Mouse (Mus musculus) embryonic facial prominence, embryonic 12.5 days (tissue): ENCODE results near the gene Ric8b. TPM values are rescaled to one million over a fixed set of nuclear protein-coding genes. Genes with fewer than 3 reads are reported as not detected.

Experiments
- ATAC-seq: fragments of 200-750 bp; cut with Nextera tagmentation; 2 replicates; pipeline ENCODE4 v1.8.0; 2017; ENCODE audit not compliant: insufficient number of reproducible peaks, insufficient read depth, low FRiP score, low TSS enrichment
- H3K27ac ChIP-seq: fragments of 300-500 bp; sonication (generic); 2 replicates; pipeline ENCODE4 v1.5.1; 2016; ENCODE audit warnings: mild to moderate bottlenecking
- H3K27me3 ChIP-seq: fragments of 300-500 bp; sonication (generic); 2 replicates; pipeline ENCODE4 v1.6.1; 2016; ENCODE audit warnings: mild to moderate bottlenecking, moderate library complexity
- H3K36me3 ChIP-seq: fragments of 300-500 bp; sonication (generic); 2 replicates; pipeline ENCODE4 v1.6.1; 2016; ENCODE audit warnings: mild to moderate bottlenecking
- H3K4me1 ChIP-seq: fragments of 300-500 bp; sonication (generic); 2 replicates; pipeline ENCODE4 v1.6.1; 2016
- H3K4me2 ChIP-seq: fragments of 300-500 bp; sonication (generic); replicated peaks from 2 replicates; pipeline ENCODE4 v1.6.1; 2016; ENCODE audit warnings: mild to moderate bottlenecking, moderate library complexity
- H3K4me3 ChIP-seq: fragments of 300-500 bp; sonication (generic); 2 replicates; pipeline ENCODE4 v1.5.1; 2016; ENCODE audit warnings: mild to moderate bottlenecking
- H3K9ac ChIP-seq: fragments of 300-500 bp; sonication (generic); 2 replicates; pipeline ENCODE4 v1.6.1; 2016; ENCODE audit warnings: mild to moderate bottlenecking, moderate library complexity
- H3K9me3 ChIP-seq: fragments of 300-500 bp; sonication (generic); 2 replicates; pipeline ENCODE4 v1.6.1; 2016; ENCODE audit warnings: mild to moderate bottlenecking, moderate library complexity
- WGBS: fragments of 180-500 bp; shearing (Covaris S2); methylation state at CpG from one replicate; pipeline ENCODE4 v1.1.7; 2016; 5-methylcytosine and 5-hydroxymethylcytosine counted together
- polyA plus RNA-seq: library from polyadenylated mRNA; unstranded; fragments of >200 nt; fragmentation: Nextera tagmentation; extraction: Ambion mirVana; gene quantifications from 2 replicates; pipeline ENCODE4 v1.2.1, GENCODE M21; 2016

Gene Ric8b
- polyA plus RNA-seq, 1 experiment from 2014 or later, result 30.4 TPM

DNA sequence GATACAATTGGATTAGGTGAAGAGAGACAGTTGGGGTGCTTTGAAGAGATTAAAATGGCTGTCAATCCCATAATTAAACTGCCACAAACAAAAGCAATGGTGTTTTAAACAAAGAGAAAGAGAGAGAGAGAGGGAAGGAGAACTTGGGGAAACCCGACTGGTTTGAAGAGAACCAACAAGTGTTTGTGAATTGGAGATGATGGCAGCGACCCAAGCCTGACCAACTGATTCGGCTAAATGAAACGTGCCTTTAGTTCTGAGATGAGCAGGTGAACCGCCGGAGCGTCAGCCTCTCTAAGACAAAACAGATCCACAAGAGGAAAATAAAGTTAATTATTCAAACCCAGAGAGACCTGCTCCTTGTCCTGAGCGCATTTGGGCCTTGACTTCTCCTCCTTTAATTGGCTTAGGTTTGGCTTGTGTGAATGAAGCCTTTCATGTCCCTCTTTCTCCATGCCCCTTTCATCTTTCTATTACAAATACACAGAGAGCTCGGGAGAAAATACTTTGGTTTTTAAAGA, 97.1 kb downstream of the Ric8b start:
- 60% methylated on average over 9 of the region's 9 CpGs for WGBS

DNA sequence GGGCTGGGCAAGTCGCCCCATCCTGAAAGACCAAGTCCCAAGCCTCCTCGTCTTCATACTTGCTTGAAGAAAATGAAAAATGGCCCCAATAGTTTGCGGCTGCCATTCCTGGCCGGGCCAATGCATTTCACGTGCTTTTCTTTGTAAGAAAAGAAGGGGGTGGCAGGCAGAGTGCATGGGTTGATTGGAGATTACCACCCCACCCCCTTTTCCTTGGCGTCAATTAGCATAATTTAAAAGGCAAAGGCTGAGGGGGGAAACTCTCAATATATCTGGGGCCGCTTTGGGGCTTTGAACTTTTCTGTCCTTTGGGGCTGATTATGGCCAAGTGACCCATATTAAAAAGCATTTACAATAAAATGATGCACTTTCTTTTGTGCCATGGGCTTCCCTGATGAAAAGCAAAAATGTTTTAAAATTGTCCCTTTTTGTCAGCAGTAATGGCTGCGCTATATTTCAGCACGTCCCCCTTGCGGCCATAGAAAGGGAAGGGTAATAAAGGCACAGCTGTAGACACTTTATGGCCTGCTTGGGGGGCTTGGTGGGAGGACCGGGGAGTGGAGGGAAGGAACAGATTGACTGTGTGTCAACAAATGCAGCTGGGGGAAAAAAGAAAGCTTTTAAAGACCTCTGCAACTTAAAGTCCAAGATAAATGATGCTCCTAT, 105.4 kb downstream of the Ric8b start:
- no peak overlapping the region for H3K27ac ChIP-seq
- no peak overlapping the region for H3K4me2 ChIP-seq
- H3K27me3 ChIP-seq, result no peaks in the 10 kb centered on the region
- no peak overlapping the region for H3K4me3 ChIP-seq
- ATAC-seq, result no peak
- WGBS, result 62% methylated on average over 11 of the region's 11 CpGs
- H3K36me3 ChIP-seq, result peaks cover 7% of the 10 kb centered on the region; the same call in 1 of the 2 replicates
- no peak overlapping the region for H3K9ac ChIP-seq
- H3K9me3 ChIP-seq, result no peaks in the 10 kb centered on the region
- H3K4me1 ChIP-seq, result 0 out of 2 replicates have a peak, but pooled peaks cover 4% of the 10 kb centered on the region

More for the DNA sequence above, 97.1 kb downstream of the Ric8b start:
- Histone ChIP-seq H3K27ac (no peak overlapping the region), H3K36me3 (peaks cover 36% of the 10 kb centered on the region), H3K27me3 (no peaks in the 10 kb centered on the region), H3K4me2 (no peak overlapping the region), H3K9ac (no peak overlapping the region), H3K4me1 (peaks cover 3% of the 10 kb centered on the region; the same call in 1 of the 2 replicates), H3K9me3 (no peaks in the 10 kb centered on the region), H3K4me3 (no peak overlapping the region)
- no peak for ATAC-seq

DNA sequence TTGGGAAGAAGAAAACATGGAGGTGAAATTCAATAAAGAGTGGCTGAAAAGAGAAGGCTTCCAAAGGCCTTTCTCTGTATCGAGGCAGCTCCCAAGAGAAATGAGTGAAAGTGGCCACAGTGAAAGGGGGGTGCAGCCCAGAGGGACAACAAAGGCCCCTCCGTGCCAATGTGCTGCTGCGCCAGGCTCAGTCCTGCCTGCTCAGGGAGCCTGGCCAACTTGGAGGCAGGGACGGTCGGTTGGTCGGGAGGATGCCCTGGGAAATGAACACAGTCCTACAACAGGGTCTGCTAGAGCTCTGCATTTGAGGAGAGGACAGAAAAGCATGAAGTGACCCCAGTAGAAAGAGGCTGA, 105.9 kb downstream of the Ric8b start:
- 0 out of 2 replicates have a peak, but pooled peaks cover 4% of the 10 kb centered on the region for H3K4me1 ChIP-seq
- no peak for ATAC-seq
- no peak overlapping the region for H3K4me2 ChIP-seq
- no peak overlapping the region for H3K4me3 ChIP-seq
- no peaks in the 10 kb centered on the region for H3K27me3 ChIP-seq
- H3K27ac ChIP-seq, result no peak overlapping the region
- H3K36me3 ChIP-seq, result peaks cover 6% of the 10 kb centered on the region; the same call in 1 of the 2 replicates
- no peaks in the 10 kb centered on the region for H3K9me3 ChIP-seq
- WGBS, result 72% methylated on average over 6 of the region's 6 CpGs
- no peak overlapping the region for H3K9ac ChIP-seq

- no peaks in the 10 kb centered on the region for H3K27me3 ChIP-seq
- H3K36me3 ChIP-seq, result no peaks in the 10 kb centered on the region
- H3K9me3 ChIP-seq, result no peaks in the 10 kb centered on the region
- ATAC-seq, result peak; percentile 99
- H3K27ac ChIP-seq, result no peak overlapping the region
- H3K4me1 ChIP-seq, result 0 out of 2 replicates have a peak, but pooled peaks cover 4% of the 10 kb centered on the region
- H3K9ac ChIP-seq, result no peak overlapping the region
- H3K4me3 ChIP-seq, result no peak overlapping the region
- WGBS, result 88% methylated on average over 11 of the region's 11 CpGs
- H3K4me2 ChIP-seq, result no peak overlapping the region
Measured at GRCm38 (mm10) chr10:85025799-85026424, 108.5 kb downstream of the Ric8b start.

- ATAC-seq, result no peak
- H3K4me3 ChIP-seq, result no peak overlapping the region
- H3K9ac ChIP-seq, result no peak overlapping the region
- H3K4me2 ChIP-seq, result no peak overlapping the region
- WGBS, result 79% methylated on average over 10 of the region's 10 CpGs
- no peak overlapping the region for H3K27ac ChIP-seq
- no peaks in the 10 kb centered on the region for H3K36me3 ChIP-seq
- 0 out of 2 replicates have a peak, but pooled peaks cover under 1% of the 10 kb centered on the region for H3K4me1 ChIP-seq
- no peaks in the 10 kb centered on the region for H3K27me3 ChIP-seq
- H3K9me3 ChIP-seq, result no peaks in the 10 kb centered on the region
Measured at GRCm38 (mm10) chr10:85027619-85028175, 110.3 kb downstream of the Ric8b start.

GRCm38 (mm10) chr10:85035131-85035725, 117.8 kb downstream of the Ric8b start:
- Histone ChIP-seq H3K4me2 (no peak overlapping the region), H3K36me3 (no peaks in the 10 kb centered on the region), H3K9ac (no peak overlapping the region), H3K4me1 (0 out of 2 replicates have a peak, but pooled peaks cover 4% of the 10 kb centered on the region), H3K9me3 (no peaks in the 10 kb centered on the region), H3K27me3 (no peaks in the 10 kb centered on the region), H3K27ac (no peak overlapping the region), H3K4me3 (no peak overlapping the region)
- WGBS, result 26% methylated on average over 8 of the region's 8 CpGs
- no peak for ATAC-seq

GRCm38 (mm10) chr10:85038147-85038546, 120.7 kb downstream of the Ric8b start:
- Histone ChIP-seq H3K4me3 (no peak overlapping the region), H3K27ac (no peak overlapping the region), H3K36me3 (no peaks in the 10 kb centered on the region), H3K9ac (no peak overlapping the region), H3K4me1 (0 out of 2 replicates have a peak, but pooled peaks cover 4% of the 10 kb centered on the region), H3K27me3 (no peaks in the 10 kb centered on the region), H3K9me3 (no peaks in the 10 kb centered on the region), H3K4me2 (no peak overlapping the region)
- no peak for ATAC-seq
- whole genome bisulfite sequencing, result 62% methylated on average over 10 of the region's 10 CpGs

GRCm38 (mm10) chr10:85038852-85039251, 121.4 kb downstream of the Ric8b start:
- Histone ChIP-seq H3K9me3 (no peaks in the 10 kb centered on the region), H3K9ac (no peak overlapping the region), H3K4me3 (no peak overlapping the region), H3K27ac (no peak overlapping the region), H3K36me3 (no peaks in the 10 kb centered on the region), H3K4me2 (no peak overlapping the region), H3K4me1 (0 out of 2 replicates have a peak, but pooled peaks cover 4% of the 10 kb centered on the region), H3K27me3 (no peaks in the 10 kb centered on the region)
- ATAC-seq, result no peak
- 90% methylated on average over 5 of the region's 5 CpGs for WGBS

- Histone ChIP-seq H3K36me3 (no peaks in the 10 kb centered on the region), H3K27ac (no peak overlapping the region), H3K4me1 (no peaks in the 10 kb centered on the region), H3K9ac (peak overlapping the region; percentile 28; the same call in 1 of the 2 replicates), H3K9me3 (no peaks in the 10 kb centered on the region), H3K4me2 (peak overlapping the region; percentile 48), H3K4me3 (peak overlapping the region; percentile 15), H3K27me3 (no peaks in the 10 kb centered on the region)
- WGBS, result 12% methylated on average over 17 of the region's 17 CpGs
- no peak for ATAC-seq
Measured at GRCm38 (mm10) chr10:85044191-85044711, 126.8 kb downstream of the Ric8b start.

- 8% methylated on average over 24 of the region's 24 CpGs for WGBS
- H3K4me1 ChIP-seq, result no peaks in the 10 kb centered on the region
- no peak for ATAC-seq
- H3K27me3 ChIP-seq, result no peaks in the 10 kb centered on the region
- no peak overlapping the region for H3K27ac ChIP-seq
- no peaks in the 10 kb centered on the region for H3K36me3 ChIP-seq
- no peaks in the 10 kb centered on the region for H3K9me3 ChIP-seq
- H3K9ac ChIP-seq, result peak overlapping the region; percentile 28; the same call in 1 of the 2 replicates
- peak overlapping the region; percentile 48 for H3K4me2 ChIP-seq
- peak overlapping the region; percentile 15 for H3K4me3 ChIP-seq
Measured at GRCm38 (mm10) chr10:85044732-85045720, 127.6 kb downstream of the Ric8b start.
